Mouse (Mus musculus): ENCODE data around the gene Mroh2a.

DNA sequence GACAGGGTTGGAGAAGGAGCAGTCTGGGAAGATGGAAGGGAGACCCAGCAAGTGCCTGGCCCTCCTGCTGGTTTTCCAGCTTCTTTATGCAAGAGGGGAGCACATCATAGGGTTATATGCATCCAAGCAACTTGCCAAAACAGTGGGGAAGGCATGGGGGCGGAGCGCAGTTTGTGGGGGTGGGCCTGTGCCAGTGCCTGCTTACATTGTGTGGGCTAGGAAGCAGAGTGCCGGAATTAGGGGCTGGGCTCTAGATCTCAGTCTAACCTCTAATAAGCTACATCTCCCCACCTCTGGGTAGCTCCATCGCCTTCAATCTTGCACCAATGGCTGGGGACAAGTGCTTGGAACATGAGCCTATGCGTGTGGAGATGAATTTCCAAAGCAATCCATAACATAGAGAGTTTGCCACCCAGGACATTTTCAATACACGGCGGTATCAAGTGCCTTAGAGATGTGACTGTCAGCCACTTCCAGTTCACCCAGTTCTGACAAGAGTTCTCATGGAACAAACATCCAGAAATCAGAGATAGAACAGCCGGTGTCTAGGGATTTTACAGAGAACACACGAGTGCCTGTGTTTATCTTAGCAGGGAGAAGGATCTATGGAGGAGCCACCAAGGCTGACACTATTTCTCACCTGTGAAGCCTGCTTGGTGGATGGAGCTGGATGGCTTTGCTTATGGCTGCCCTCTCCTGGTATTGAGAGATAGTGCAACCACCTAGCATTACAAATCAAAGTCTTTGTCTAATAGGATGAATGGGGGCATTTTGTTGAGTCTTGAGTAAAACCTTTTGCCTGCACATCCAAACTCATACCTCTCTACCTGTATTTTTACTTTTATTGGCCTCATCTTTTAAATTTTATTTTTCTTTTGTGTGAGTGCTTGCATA is 74.6 kb downstream of the Mroh2a start:
- TF ChIP-seq POLR2A (IDR thresholded peaks at IDR 0.05; ENCODE audit: borderline replicate concordance, extremely low read depth, insufficient read depth, insufficient read length, poor library complexity, severe bottlenecking), result no peak
- TF ChIP-seq CTCF (IDR thresholded peaks at IDR 0.05; ENCODE audit: borderline replicate concordance, extremely low read depth, insufficient read depth, insufficient read length), result peak; percentile 53; the same call in 1 of the 2 replicates

All from brain, embryonic 14.5 days (tissue).